Mouse (Mus musculus) liver, embryonic 12.5 days (tissue): Measurements from ENCODE around the gene Sh3pxd2a. TPM values are rescaled to one million over a fixed set of nuclear protein-coding genes. Genes with fewer than 3 reads are reported as not detected.

Experiments used
- ATAC-seq: fragments of 200-750 bp; cut with Nextera tagmentation; 2 replicates; pipeline ENCODE4 v1.8.0; 2017; ENCODE audit warnings: moderate number of reproducible peaks, mild to moderate bottlenecking, moderate library complexity
- H3K27ac ChIP-seq: fragments of 300-500 bp; sonication (generic); 2 replicates; pipeline ENCODE4 v1.5.1; 2016; ENCODE audit warnings: mild to moderate bottlenecking
- H3K27me3 ChIP-seq: fragments of 300-500 bp; sonication (generic); replicated peaks from 2 replicates; pipeline ENCODE4 v1.6.1; 2016; ENCODE audit warnings: mild to moderate bottlenecking, moderate library complexity
- H3K36me3 ChIP-seq: fragments of 300-500 bp; sonication (generic); 2 replicates; pipeline ENCODE4 v1.6.1; 2016; ENCODE audit warnings: mild to moderate bottlenecking, moderate library complexity
- H3K4me1 ChIP-seq: fragments of 300-500 bp; sonication (generic); 2 replicates; pipeline ENCODE4 v1.6.1; 2016
- H3K4me2 ChIP-seq: fragments of 300-500 bp; sonication (generic); 2 replicates; pipeline ENCODE4 v1.6.1; 2016; ENCODE audit warnings: mild to moderate bottlenecking, moderate library complexity
- H3K4me3 ChIP-seq: fragments of 300-500 bp; sonication (generic); 2 replicates; pipeline ENCODE4 v1.5.1; 2016; ENCODE audit warnings: mild to moderate bottlenecking, moderate library complexity
- H3K9ac ChIP-seq: fragments of 300-500 bp; sonication (generic); 2 replicates; pipeline ENCODE4 v1.6.1; 2016; ENCODE audit warnings: mild to moderate bottlenecking, moderate library complexity
- H3K9me3 ChIP-seq: fragments of 300-500 bp; sonication (generic); replicated peaks from 2 replicates; pipeline ENCODE4 v1.6.1; 2016; ENCODE audit warnings: mild to moderate bottlenecking, moderate library complexity
- WGBS: fragments of 180-500 bp; shearing (Covaris S2); methylation state at CpG from one replicate; pipeline ENCODE4 v1.1.7; 2016; ENCODE audit not compliant: insufficient replicate concordance; 5-methylcytosine and 5-hydroxymethylcytosine counted together
- polyA plus RNA-seq: library from polyadenylated mRNA; unstranded; fragments of >200 nt; fragmentation: Nextera tagmentation; extraction: Ambion mirVana; gene quantifications from 2 replicates; pipeline ENCODE4 v1.2.1, GENCODE M21; 2016

Sh3pxd2a gene
- polyA plus RNA-seq, 1 experiment from 2014 or later, result 1.1 TPM

DNA sequence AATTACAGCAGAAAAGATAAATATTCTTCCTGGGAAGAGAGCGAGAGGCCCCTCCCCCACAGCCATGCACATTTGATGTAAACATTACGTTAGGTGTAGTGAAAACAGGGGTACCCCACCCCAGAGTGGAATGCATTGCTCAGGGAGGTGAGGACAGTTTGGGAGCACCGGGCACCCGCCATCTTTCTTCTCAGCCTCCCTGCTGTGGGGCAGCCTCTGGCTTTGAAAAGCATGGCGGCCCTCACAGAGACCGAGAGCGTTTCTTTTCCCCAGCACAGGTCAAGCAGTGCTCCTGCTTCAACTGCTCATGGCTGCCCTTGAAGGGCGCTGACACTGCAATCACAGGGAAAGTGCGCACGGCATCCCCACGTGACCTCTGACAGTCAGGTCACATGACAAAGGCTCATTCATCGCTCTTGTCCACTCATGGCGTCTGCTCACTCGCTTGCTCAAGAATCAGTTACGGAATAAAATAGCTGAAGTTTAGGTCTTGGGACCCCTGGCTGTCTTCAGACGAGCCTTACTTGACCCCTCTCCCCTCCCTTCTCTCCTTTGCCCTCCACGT is 177.2 kb downstream of the Sh3pxd2a start:
- Histone ChIP-seq H3K27me3 (no peaks in the 10 kb centered on the region), H3K4me2 (no peak overlapping the region), H3K36me3 (peaks cover 28% of the 10 kb centered on the region; the same call in 1 of the 2 replicates), H3K4me1 (peaks cover 5% of the 10 kb centered on the region), H3K4me3 (no peak overlapping the region), H3K9ac (no peak overlapping the region), H3K9me3 (no peaks in the 10 kb centered on the region), H3K27ac (no peak overlapping the region)
- no peak for ATAC-seq
- WGBS, result 78% methylated on average over 17 of the region's 17 CpGs

- Histone ChIP-seq H3K9ac (no peak overlapping the region), H3K27ac (no peak overlapping the region), H3K9me3 (no peaks in the 10 kb centered on the region), H3K27me3 (no peaks in the 10 kb centered on the region), H3K4me3 (no peak overlapping the region), H3K4me1 (no peaks in the 10 kb centered on the region), H3K4me2 (no peak overlapping the region), H3K36me3 (peaks cover 28% of the 10 kb centered on the region; the same call in 1 of the 2 replicates)
- ATAC-seq, result no peak
- 81% methylated on average over 6 of the region's 6 CpGs for WGBS
These were observed 178.6 kb downstream of the Sh3pxd2a start for GRCm38 (mm10) chr19:47285581-47285980.

DNA sequence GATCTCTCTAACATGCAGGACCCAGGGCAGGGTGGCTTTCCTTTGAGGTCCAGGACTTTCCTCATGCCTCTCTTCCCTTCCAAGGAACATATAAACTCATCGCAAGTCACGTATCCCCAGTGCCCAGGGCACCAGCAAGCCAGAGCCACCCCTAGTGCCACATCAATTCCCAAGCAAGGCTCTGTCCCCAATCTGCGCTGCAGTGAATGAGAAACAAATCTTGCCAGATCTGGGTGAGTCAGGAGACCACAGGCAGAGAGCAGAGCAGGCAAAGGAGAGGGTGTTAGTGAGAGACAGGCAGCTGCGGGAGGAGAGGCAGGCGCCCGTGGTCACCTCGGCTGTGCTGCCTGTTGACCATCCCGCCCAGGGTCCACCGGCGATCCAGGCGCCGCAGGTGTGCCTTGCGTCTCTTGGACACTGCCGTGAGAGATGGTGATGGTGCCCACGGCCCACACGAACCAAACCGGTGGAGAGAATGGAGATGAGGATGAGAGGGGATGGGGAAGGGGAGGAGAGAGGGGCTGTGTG is 181.4 kb downstream of the Sh3pxd2a start:
- Histone ChIP-seq H3K4me1 (0 out of 2 replicates have a peak, but pooled peaks cover 4% of the 10 kb centered on the region), H3K36me3 (peaks cover 44% of the 10 kb centered on the region), H3K27me3 (no peaks in the 10 kb centered on the region), H3K27ac (no peak overlapping the region), H3K4me3 (no peak overlapping the region), H3K4me2 (no peak overlapping the region), H3K9me3 (no peaks in the 10 kb centered on the region), H3K9ac (no peak overlapping the region)
- no peak for ATAC-seq
- WGBS, result 90% methylated on average over 17 of the region's 17 CpGs

GRCm38 (mm10) chr19:47282050-47282454 is 182.1 kb downstream of the Sh3pxd2a start:
- ATAC-seq, result no peak
- H3K27me3 ChIP-seq, result no peaks in the 10 kb centered on the region
- 79% methylated on average over 6 of the region's 6 CpGs for WGBS
- H3K9ac ChIP-seq, result no peak overlapping the region
- no peak overlapping the region for H3K4me3 ChIP-seq
- no peak overlapping the region for H3K27ac ChIP-seq
- H3K9me3 ChIP-seq, result no peaks in the 10 kb centered on the region
- no peak overlapping the region for H3K4me2 ChIP-seq
- H3K4me1 ChIP-seq, result 0 out of 2 replicates have a peak, but pooled peaks cover 4% of the 10 kb centered on the region
- H3K36me3 ChIP-seq, result peaks cover 49% of the 10 kb centered on the region

GRCm38 (mm10) chr19:47280894-47281293 is 183.3 kb downstream of the Sh3pxd2a start:
- Histone ChIP-seq H3K9ac (no peak overlapping the region), H3K4me1 (0 out of 2 replicates have a peak, but pooled peaks cover 4% of the 10 kb centered on the region), H3K4me3 (no peak overlapping the region), H3K4me2 (no peak overlapping the region), H3K36me3 (peaks cover 52% of the 10 kb centered on the region), H3K27ac (no peak overlapping the region), H3K9me3 (no peaks in the 10 kb centered on the region), H3K27me3 (no peaks in the 10 kb centered on the region)
- WGBS, result 78% methylated on average over 9 of the region's 9 CpGs
- no peak for ATAC-seq

DNA sequence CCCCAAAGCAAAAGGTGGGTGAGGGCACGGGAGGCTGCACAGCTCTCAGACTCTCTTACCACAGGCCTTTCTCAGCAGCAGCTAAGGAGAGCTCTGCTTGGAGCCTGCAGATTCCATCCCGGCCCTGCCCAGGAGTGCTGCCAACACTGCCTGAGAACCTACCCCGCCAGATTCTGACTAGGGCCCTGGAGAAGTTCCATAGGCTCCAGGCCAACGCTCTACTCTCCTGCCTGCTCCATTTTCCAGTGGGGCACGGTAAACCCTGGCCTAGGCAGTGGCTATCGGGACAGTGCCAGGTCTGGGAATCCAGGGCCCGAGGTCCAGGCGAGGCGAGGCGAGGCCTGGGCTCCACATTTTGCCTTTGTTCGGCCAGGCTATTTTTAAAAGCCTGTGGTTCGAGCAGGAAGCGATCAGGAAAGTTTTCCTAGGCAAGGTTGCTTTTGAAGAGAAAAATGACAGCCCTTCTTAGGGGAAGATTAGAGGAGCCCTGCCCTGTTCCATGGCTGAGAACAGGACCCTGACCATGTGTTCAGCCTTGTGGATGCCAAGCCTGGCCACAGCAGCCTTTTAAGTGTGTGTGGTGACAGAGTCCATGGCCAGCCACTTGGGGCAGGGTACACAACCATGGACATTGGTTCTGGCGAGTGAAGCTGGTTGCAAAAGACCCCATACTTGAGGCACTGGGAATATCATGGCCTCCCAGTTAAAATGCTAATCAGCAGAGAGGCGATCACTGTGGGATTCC is 184.2 kb downstream of the Sh3pxd2a start:
- Histone ChIP-seq H3K27me3 (no peaks in the 10 kb centered on the region), H3K9ac (no peak overlapping the region), H3K4me2 (no peak overlapping the region), H3K4me1 (0 out of 2 replicates have a peak, but pooled peaks cover 4% of the 10 kb centered on the region), H3K9me3 (no peaks in the 10 kb centered on the region), H3K36me3 (peaks cover 50% of the 10 kb centered on the region), H3K27ac (no peak overlapping the region), H3K4me3 (no peak overlapping the region)
- 70% methylated on average over 15 of the region's 15 CpGs for WGBS
- no peak for ATAC-seq

GRCm38 (mm10) chr19:47279372-47279771 is 184.8 kb downstream of the Sh3pxd2a start:
- no peak overlapping the region for H3K4me2 ChIP-seq
- 58% methylated on average over 4 of the region's 4 CpGs for WGBS
- no peak overlapping the region for H3K27ac ChIP-seq
- no peak overlapping the region for H3K4me3 ChIP-seq
- ATAC-seq, result no peak
- H3K27me3 ChIP-seq, result no peaks in the 10 kb centered on the region
- H3K9ac ChIP-seq, result no peak overlapping the region
- H3K4me1 ChIP-seq, result 0 out of 2 replicates have a peak, but pooled peaks cover 4% of the 10 kb centered on the region
- peaks cover 48% of the 10 kb centered on the region for H3K36me3 ChIP-seq
- no peaks in the 10 kb centered on the region for H3K9me3 ChIP-seq

- no peak overlapping the region for H3K9ac ChIP-seq
- H3K36me3 ChIP-seq, result peaks cover 53% of the 10 kb centered on the region
- no peaks in the 10 kb centered on the region for H3K27me3 ChIP-seq
- H3K9me3 ChIP-seq, result no peaks in the 10 kb centered on the region
- H3K4me1 ChIP-seq, result 0 out of 2 replicates have a peak, but pooled peaks cover 4% of the 10 kb centered on the region
- 78% methylated on average over 6 of the region's 6 CpGs for WGBS
- ATAC-seq, result no peak
- no peak overlapping the region for H3K27ac ChIP-seq
- H3K4me3 ChIP-seq, result no peak overlapping the region
- no peak overlapping the region for H3K4me2 ChIP-seq
These were observed 187.5 kb downstream of the Sh3pxd2a start for GRCm38 (mm10) chr19:47276730-47277129.

DNA sequence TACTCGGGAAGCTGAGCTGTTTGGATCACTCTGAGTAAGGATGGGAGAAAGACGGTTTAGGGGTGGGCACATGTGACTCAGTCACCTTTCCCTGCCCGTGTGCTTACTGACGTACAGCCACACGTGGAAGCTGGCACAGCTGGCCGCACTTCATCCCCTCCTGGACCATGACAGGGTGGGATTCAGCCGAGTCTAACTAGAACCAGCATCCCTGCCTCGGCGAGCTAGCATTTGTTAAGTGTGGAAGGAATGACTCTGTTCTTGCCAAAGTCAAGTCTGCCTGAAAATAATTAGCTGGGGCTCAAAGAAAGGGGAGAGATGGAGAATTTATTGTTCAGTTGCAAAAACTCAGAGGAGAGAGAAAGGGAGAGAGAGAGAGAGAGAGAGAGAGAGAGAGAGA is 193.7 kb downstream of the Sh3pxd2a start:
- no peaks in the 10 kb centered on the region for H3K27me3 ChIP-seq
- no peak for ATAC-seq
- no peak overlapping the region for H3K4me2 ChIP-seq
- H3K9me3 ChIP-seq, result no peaks in the 10 kb centered on the region
- peaks cover 63% of the 10 kb centered on the region for H3K36me3 ChIP-seq
- H3K4me1 ChIP-seq, result no peaks in the 10 kb centered on the region
- WGBS, result 73% methylated on average over 9 of the region's 9 CpGs
- no peak overlapping the region for H3K9ac ChIP-seq
- no peak overlapping the region for H3K27ac ChIP-seq
- no peak overlapping the region for H3K4me3 ChIP-seq

GRCm38 (mm10) chr19:47269729-47270128 is 194.5 kb downstream of the Sh3pxd2a start:
- Histone ChIP-seq H3K9ac (no peak overlapping the region), H3K4me3 (no peak overlapping the region), H3K4me2 (no peak overlapping the region), H3K36me3 (peaks cover 63% of the 10 kb centered on the region), H3K9me3 (no peaks in the 10 kb centered on the region), H3K4me1 (no peaks in the 10 kb centered on the region), H3K27ac (no peak overlapping the region), H3K27me3 (no peaks in the 10 kb centered on the region)
- no peak for ATAC-seq
- WGBS, result 63% methylated on average over 8 of the region's 8 CpGs

GRCm38 (mm10) chr19:47267066-47267465 is 197.1 kb downstream of the Sh3pxd2a start:
- Histone ChIP-seq H3K4me1 (no peaks in the 10 kb centered on the region), H3K27me3 (no peaks in the 10 kb centered on the region), H3K27ac (no peak overlapping the region), H3K36me3 (peaks cover 47% of the 10 kb centered on the region), H3K4me3 (no peak overlapping the region), H3K4me2 (no peak overlapping the region), H3K9ac (no peak overlapping the region), H3K9me3 (no peaks in the 10 kb centered on the region)
- ATAC-seq, result no peak
- WGBS, result 82% methylated on average over 21 of the region's 21 CpGs

DNA sequence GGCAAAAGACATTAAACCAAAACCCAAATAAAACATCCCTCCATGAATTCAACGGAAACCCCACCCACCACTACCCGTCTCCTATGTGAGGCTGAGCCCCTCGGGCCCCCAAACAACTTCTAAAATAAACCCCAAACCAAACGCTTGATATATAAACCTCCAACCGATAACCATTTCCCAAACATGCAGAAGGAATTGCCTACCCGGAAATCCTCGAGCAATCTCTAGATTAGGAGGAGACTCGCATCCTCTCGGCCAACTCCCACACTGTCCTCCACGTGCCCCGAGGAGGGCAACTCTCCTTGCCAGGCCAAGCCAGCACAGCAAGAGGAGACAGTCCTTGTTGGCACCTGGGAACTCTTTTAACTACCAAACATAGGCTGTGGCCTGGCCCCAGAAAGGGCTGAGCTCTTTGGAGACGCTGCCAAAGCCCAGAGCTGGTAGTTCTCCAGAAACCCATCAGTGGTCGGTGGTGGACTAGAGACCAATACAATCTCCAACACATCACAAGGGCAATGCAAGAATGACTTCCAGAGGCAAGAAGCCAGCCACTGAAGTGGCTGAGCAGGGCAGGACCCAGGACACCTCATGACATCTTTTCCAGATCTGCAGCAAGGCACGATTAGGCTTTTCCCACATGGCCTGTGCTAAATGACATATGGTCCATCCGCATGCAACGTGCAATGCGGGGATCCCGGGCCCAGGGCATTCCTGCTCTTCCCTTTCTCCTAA is 198.0 kb downstream of the Sh3pxd2a start:
- 80% methylated on average over 18 of the region's 18 CpGs for WGBS

More for the DNA sequence above, 198.0 kb downstream of the Sh3pxd2a start:
- Histone ChIP-seq H3K9ac (no peak overlapping the region), H3K4me2 (no peak overlapping the region), H3K27ac (no peak overlapping the region), H3K4me3 (no peak overlapping the region), H3K27me3 (no peaks in the 10 kb centered on the region), H3K4me1 (no peaks in the 10 kb centered on the region), H3K9me3 (no peaks in the 10 kb centered on the region), H3K36me3 (peaks cover 40% of the 10 kb centered on the region)
- no peak for ATAC-seq
